Mouse (Mus musculus) C2C12 (cell line): ENCODE measurements around the gene Samd14.

Experiments used
- CEBPB ChIP-seq: IDR thresholded peaks from one replicate; pipeline ENCODE4 v1.6.1; 2011; ENCODE audit warnings: low read depth, mild to moderate bottlenecking, control low read depth, moderate library complexity
- CTCF ChIP-seq: IDR thresholded peaks from one replicate; pipeline ENCODE4 v1.5.1; 2011; ENCODE audit not compliant: control insufficient read depth, insufficient read depth, insufficient read length
- MAX ChIP-seq: IDR thresholded peaks from one replicate; pipeline ENCODE4 v1.6.1; 2011; ENCODE audit warnings: mild to moderate bottlenecking, control low read depth
- MYOD1 ChIP-seq: IDR thresholded peaks from one replicate; pipeline ENCODE4 v1.6.1; 2011; ENCODE audit warnings: low read depth; ENCODE audit not compliant: control insufficient read depth, insufficient read length
- USF1 ChIP-seq: IDR thresholded peaks from one replicate; pipeline ENCODE4 v1.6.1; 2011; ENCODE audit warnings: low read depth, mild to moderate bottlenecking, control low read depth, moderate library complexity

DNA sequence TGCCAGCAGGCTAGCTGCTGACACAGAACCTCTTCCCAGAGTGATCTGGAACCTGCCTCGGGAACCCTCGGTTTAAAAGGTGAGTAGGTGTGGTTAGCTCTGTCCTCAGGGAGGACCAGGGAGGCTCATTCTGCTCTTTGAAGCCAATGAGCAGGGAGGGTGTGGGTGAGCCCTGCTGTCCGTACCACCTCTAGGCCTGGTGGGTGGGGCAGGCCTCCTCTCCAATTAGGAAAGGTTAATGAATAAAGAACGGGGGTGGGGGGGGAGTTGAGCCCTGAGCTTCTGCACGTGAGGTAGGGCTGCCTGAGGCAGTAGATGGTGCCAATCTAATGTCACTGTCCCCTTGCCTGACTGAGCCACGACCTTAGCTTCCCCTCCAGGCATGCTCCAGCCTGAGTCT is 23.3 kb downstream of the Samd14 start:
- TF ChIP-seq USF1, result no peak
- no peak for TF ChIP-seq CTCF
- TF ChIP-seq MYOD1, result no peak
- TF ChIP-seq MAX, result no peak
- TF ChIP-seq CEBPB, result no peak
